Mouse (Mus musculus): ENCODE data around the gene Gm266. TPM values are rescaled to one million over a fixed set of nuclear protein-coding genes. Genes with fewer than 3 reads are reported as not detected.

Gene Gm266
- polyA plus RNA-seq, 1 experiment from 2014 or later, result 2.0 TPM

DNA sequence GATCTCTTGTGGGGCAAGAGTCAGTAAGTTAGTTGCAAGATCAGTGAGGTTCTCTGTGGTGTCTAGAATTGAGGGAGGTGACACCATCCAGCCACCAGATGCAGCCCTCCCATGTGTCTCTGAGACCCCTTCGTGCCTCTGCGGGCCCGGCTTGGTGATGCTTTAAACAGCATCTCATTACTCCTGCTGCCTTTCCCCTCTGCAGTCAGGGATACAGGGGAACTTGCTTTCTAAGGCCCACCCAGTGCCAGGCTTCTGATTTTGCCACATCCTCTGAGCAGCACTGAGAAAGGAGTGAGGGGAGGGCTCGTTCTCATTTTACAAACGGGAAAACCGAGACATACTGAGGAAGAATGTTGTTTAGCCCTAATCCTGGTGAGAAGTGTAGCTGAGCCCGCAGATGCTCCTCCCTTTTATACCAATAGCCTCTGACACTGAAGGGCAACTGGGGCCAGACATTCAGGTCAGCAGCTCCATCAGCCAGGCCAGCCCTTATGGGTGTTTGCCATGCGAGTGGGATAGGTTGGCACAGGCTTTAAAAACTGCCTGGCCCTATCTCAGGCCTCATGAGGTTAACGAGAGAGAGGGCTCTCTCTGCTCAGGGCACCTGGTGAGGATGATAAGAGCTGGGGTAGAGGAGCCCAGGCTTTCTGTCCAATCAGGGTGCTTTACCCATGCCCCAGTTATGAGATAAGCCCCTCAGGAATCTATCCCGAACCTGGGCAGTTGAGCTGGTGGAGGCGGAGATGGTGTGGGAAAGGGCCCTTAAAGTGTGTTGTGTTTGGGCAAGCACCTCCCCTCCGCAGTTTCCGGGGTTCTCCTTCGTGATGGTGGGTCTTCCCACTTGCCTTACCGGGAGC lies 42.4 kb downstream of the Gm266 start:
- ATAC-seq (replicated peaks; ENCODE audit: insufficient number of reproducible peaks, insufficient read depth, low FRiP score, low read depth), result no peak
- peak overlapping the region; percentile 72 for H3K4me2 ChIP-seq
- peak overlapping the region; percentile 56; the same call in 1 of the 2 replicates for H3K9ac ChIP-seq
- peaks cover 87% of the 10 kb centered on the region for H3K27me3 ChIP-seq
- peak overlapping the region; percentile 49 for H3K4me3 ChIP-seq
- H3K4me1 ChIP-seq (replicated peaks), result peaks cover 42% of the 10 kb centered on the region
- H3K27ac ChIP-seq, result no peak overlapping the region
- H3K36me3 ChIP-seq, result no peaks in the 10 kb centered on the region
- WGBS, result 30% methylated on average over 15 of the region's 15 CpGs
- H3K9me3 ChIP-seq (replicated peaks), result no peaks in the 10 kb centered on the region

DNA sequence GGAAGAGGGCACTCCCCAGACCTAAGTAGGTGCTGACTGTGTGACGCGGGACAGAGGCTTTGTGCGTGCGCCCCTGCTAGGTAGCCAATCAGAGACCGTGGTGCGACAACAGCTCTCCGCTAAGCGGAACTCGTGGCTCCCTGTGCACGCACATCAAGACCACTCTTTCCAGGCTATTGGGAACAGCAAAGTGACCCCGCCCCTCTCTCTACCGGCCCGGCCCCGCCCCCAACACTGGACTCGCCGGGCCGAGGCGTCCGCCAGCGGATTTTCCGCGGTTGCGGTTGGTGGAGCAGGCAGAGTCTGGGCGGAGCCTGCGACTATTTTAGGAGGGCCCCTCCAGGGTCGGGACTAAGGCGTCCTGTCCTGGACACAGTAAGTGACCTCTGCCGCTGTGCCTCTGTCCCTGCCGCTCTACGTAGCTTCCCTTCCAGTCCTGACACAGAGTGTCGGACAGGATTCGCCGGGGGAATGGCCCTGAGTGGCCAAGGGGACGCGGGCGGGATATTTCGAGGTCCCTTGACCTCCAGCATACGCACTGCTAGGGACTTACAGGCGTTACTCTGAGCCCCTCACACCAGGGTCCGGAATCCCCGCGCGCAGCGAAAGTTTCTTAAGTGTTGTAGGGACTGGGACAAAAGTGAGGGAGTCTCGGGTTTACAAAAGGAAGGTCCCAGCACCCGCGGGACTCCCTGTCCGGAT lies 43.2 kb downstream of the Gm266 start, which contains the start of gene Tnfaip2:
Tnfaip2 (plus strand) TSS at position 161 of the 702 bp plus-strand sequence.
- peak within 1 kb of the TSS; percentile 24; the same call in 1 of the 2 replicates for H3K27ac ChIP-seq

GRCm38 (mm10) chr12:111441523-111441922 lies 44.1 kb downstream of the Gm266 start:
- H3K27ac ChIP-seq, result no peak overlapping the region
- H3K4me1 ChIP-seq (replicated peaks), result peaks cover 30% of the 10 kb centered on the region
- no peaks in the 10 kb centered on the region for H3K9me3 ChIP-seq (replicated peaks)
- H3K9ac ChIP-seq, result no peak overlapping the region
- no peak overlapping the region for H3K4me3 ChIP-seq
- H3K4me2 ChIP-seq, result peak overlapping the region; percentile 72; the same call in 1 of the 2 replicates
- WGBS, result 65% methylated on average over 3 of the region's 3 CpGs
- no peak for ATAC-seq (replicated peaks; ENCODE audit: insufficient number of reproducible peaks, insufficient read depth, low FRiP score, low read depth)
- H3K27me3 ChIP-seq, result peaks cover 79% of the 10 kb centered on the region
- H3K36me3 ChIP-seq, result no peaks in the 10 kb centered on the region

More for the DNA sequence above, 43.2 kb downstream of the Gm266 start, which contains the start of gene Tnfaip2:
- ATAC-seq (replicated peaks; ENCODE audit: insufficient number of reproducible peaks, insufficient read depth, low FRiP score, low read depth), result peak; percentile 81
- Histone ChIP-seq H3K4me1 (replicated peaks) (peaks cover 35% of the 10 kb centered on the region), H3K36me3 (no peaks in the 10 kb centered on the region), H3K9me3 (replicated peaks) (no peaks in the 10 kb centered on the region), H3K27me3 (peaks cover 85% of the 10 kb centered on the region), H3K9ac (peak within 1 kb of the TSS; percentile 56), H3K4me3 (peak within 1 kb of the TSS; percentile 49), H3K4me2 (peak within 1 kb of the TSS; percentile 72)
- WGBS, result 1% methylated on average over 48 of the region's 48 CpGs

DNA sequence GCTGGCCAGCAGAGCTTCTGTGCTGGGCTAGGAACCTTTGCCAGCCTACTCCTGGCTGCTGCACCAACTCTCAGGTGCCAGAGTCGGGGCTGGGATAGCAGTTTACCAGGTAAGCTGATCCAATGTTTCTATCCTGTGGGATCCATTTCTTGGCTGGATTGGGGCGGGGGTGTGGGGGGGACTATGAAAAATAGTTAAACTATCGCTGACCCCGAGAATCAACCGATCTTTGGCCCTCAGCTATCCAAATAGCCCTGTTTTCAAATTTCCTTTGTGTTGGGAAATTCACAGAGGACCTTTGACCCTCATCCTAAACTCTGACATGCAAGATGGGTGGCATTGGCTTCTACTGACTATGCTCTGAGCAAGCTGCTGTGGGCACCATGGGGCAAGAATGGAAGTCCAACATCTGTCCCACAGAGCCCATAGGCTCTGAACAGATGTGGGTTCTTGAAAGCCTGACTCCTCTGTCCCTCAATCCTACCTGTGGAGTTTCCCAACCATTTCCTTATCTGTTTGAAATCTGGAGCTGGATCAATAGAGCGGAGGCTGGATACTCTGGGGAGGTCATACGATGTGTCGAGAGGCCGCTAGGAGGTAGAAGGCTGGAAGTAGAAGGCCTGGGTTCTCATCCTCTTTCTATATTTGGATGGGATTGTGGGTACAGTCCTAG lies 44.8 kb downstream of the Gm266 start:
- peaks cover 29% of the 10 kb centered on the region for H3K4me1 ChIP-seq (replicated peaks)
- no peak overlapping the region for H3K27ac ChIP-seq
- H3K27me3 ChIP-seq, result peaks cover 75% of the 10 kb centered on the region
- WGBS, result 87% methylated on average over 9 of the region's 9 CpGs
- H3K4me3 ChIP-seq, result no peak overlapping the region
- H3K36me3 ChIP-seq, result no peaks in the 10 kb centered on the region
- H3K9ac ChIP-seq, result no peak overlapping the region
- H3K9me3 ChIP-seq (replicated peaks), result no peaks in the 10 kb centered on the region
- no peak overlapping the region for H3K4me2 ChIP-seq
- ATAC-seq (replicated peaks; ENCODE audit: insufficient number of reproducible peaks, insufficient read depth, low FRiP score, low read depth), result no peak

DNA sequence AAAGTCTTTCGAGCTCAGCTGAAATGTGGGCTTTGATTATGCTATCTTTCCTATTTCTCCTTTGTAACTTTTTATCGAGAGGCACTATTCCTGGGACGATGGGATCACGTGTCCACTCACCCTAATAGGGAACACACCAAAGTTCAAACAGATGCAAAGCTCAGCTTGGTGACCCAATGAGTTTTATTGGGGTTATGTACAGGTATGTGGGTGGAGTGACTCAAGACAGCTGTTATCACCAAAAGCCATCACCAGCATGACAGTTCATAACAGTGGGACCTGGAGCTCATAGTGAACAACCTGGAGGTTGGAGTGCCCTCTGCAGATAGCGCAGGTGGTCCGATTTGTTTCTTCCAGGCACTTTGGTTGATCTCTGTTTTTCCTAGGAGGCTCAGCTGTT lies 46.8 kb downstream of the Gm266 start:
- Histone ChIP-seq H3K4me3 (no peak overlapping the region), H3K4me1 (replicated peaks) (peaks cover 33% of the 10 kb centered on the region), H3K27me3 (peaks cover 60% of the 10 kb centered on the region), H3K9ac (no peak overlapping the region), H3K36me3 (no peaks in the 10 kb centered on the region), H3K9me3 (replicated peaks) (no peaks in the 10 kb centered on the region), H3K4me2 (no peak overlapping the region), H3K27ac (no peak overlapping the region)
- 80% methylated on average over 6 of the region's 6 CpGs for WGBS
- ATAC-seq (replicated peaks; ENCODE audit: insufficient number of reproducible peaks, insufficient read depth, low FRiP score, low read depth), result no peak

- 54% methylated on average over 5 of the region's 5 CpGs for WGBS
- Histone ChIP-seq H3K9me3 (replicated peaks) (no peaks in the 10 kb centered on the region), H3K27me3 (peaks cover 51% of the 10 kb centered on the region), H3K36me3 (no peaks in the 10 kb centered on the region), H3K4me2 (no peak overlapping the region), H3K4me3 (no peak overlapping the region), H3K9ac (no peak overlapping the region), H3K4me1 (replicated peaks) (peaks cover 30% of the 10 kb centered on the region), H3K27ac (no peak overlapping the region)
- no peak for ATAC-seq (replicated peaks; ENCODE audit: insufficient number of reproducible peaks, insufficient read depth, low FRiP score, low read depth)
These were observed 48.3 kb downstream of the Gm266 start for GRCm38 (mm10) chr12:111437222-111437900.

- WGBS, result 55% methylated on average over 8 of the region's 8 CpGs
- H3K9ac ChIP-seq, result no peak overlapping the region
- H3K27ac ChIP-seq, result no peak overlapping the region
- H3K4me2 ChIP-seq, result no peak overlapping the region
- no peak for ATAC-seq (replicated peaks; ENCODE audit: insufficient number of reproducible peaks, insufficient read depth, low FRiP score, low read depth)
- peaks cover 45% of the 10 kb centered on the region for H3K27me3 ChIP-seq
- H3K4me3 ChIP-seq, result no peak overlapping the region
- no peaks in the 10 kb centered on the region for H3K36me3 ChIP-seq
- no peaks in the 10 kb centered on the region for H3K9me3 ChIP-seq (replicated peaks)
- H3K4me1 ChIP-seq (replicated peaks), result peaks cover 29% of the 10 kb centered on the region
These were observed 49.0 kb downstream of the Gm266 start for GRCm38 (mm10) chr12:111436640-111437039.

- Histone ChIP-seq H3K9ac (no peak overlapping the region), H3K27me3 (peaks cover 40% of the 10 kb centered on the region), H3K9me3 (replicated peaks) (no peaks in the 10 kb centered on the region), H3K4me2 (no peak overlapping the region), H3K27ac (no peak overlapping the region), H3K36me3 (no peaks in the 10 kb centered on the region), H3K4me3 (no peak overlapping the region), H3K4me1 (replicated peaks) (peaks cover 32% of the 10 kb centered on the region)
- 73% methylated on average over 3 of the region's 3 CpGs for WGBS
- no peak for ATAC-seq (replicated peaks; ENCODE audit: insufficient number of reproducible peaks, insufficient read depth, low FRiP score, low read depth)
These were observed 49.5 kb downstream of the Gm266 start for GRCm38 (mm10) chr12:111436170-111436569.

- Histone ChIP-seq H3K9ac (no peak overlapping the region), H3K27ac (peak overlapping the region; percentile 57), H3K9me3 (replicated peaks) (no peaks in the 10 kb centered on the region), H3K36me3 (no peaks in the 10 kb centered on the region), H3K4me2 (peak overlapping the region; percentile 26; the same call in 1 of the 2 replicates), H3K4me3 (no peak overlapping the region), H3K27me3 (peaks cover 38% of the 10 kb centered on the region), H3K4me1 (replicated peaks) (peaks cover 46% of the 10 kb centered on the region)
- 23% methylated on average over 8 of the region's 8 CpGs for WGBS
- ATAC-seq (replicated peaks; ENCODE audit: insufficient number of reproducible peaks, insufficient read depth, low FRiP score, low read depth), result peak; percentile 63
These were observed 50.8 kb downstream of the Gm266 start for GRCm38 (mm10) chr12:111434745-111435327.

All from heart, embryonic 15.5 days (tissue).